Mouse (Mus musculus): ENCODE measurements around the gene Cyp2e1. TPM values are rescaled to one million over a fixed set of nuclear protein-coding genes. Genes with fewer than 3 reads are reported as not detected.

Gene Cyp2e1
- polyA plus RNA-seq, 1 experiment from 2014 or later, result not detected

DNA sequence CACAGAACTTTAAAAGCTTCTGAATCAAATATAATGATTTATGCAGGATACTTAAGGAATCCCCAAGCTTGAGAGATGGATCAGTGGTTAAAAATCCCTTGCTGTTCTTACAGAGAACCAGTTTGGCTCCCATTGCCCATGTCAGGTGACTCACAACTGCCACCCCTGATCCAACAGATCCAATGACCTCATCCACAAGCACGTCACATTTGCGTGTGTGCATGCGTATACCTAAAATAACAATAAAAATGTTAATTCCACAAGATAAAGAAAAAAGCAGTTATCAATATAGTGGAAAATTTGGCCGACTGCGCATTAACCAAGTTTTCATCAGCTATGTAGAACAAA is 57.7 kb downstream of the Cyp2e1 start:
- Histone ChIP-seq H3K27me3 (ENCODE audit: control insufficient read depth, insufficient read depth, low read length) (no peaks in the 10 kb centered on the region), H3K4me1 (replicated peaks; ENCODE audit: control insufficient read depth, insufficient read depth, low read length) (no peaks in the 10 kb centered on the region), H3K9me3 (ENCODE audit: control insufficient read depth, low read length) (no peaks in the 10 kb centered on the region), H3K4me2 (replicated peaks; ENCODE audit: low read depth, low read length) (peak overlapping the region; percentile 57), H3K9ac (ENCODE audit: low read depth, low read length) (peak overlapping the region; percentile 46; the same call in 1 of the 2 replicates), H3K36me3 (ENCODE audit: control insufficient read depth, insufficient read depth, low read length) (no peaks in the 10 kb centered on the region), H3K27ac (ENCODE audit: low read depth, low read length) (no peak overlapping the region), H3K4me3 (ENCODE audit: low read depth, low read length) (peak overlapping the region; percentile 43)
- ATAC-seq (ENCODE audit: low FRiP score) (peak; percentile 52), DNase-seq (ENCODE audit: low spot score) (no peak)
- WGBS, result 48% methylated on average over 5 of the region's 5 CpGs

DNA sequence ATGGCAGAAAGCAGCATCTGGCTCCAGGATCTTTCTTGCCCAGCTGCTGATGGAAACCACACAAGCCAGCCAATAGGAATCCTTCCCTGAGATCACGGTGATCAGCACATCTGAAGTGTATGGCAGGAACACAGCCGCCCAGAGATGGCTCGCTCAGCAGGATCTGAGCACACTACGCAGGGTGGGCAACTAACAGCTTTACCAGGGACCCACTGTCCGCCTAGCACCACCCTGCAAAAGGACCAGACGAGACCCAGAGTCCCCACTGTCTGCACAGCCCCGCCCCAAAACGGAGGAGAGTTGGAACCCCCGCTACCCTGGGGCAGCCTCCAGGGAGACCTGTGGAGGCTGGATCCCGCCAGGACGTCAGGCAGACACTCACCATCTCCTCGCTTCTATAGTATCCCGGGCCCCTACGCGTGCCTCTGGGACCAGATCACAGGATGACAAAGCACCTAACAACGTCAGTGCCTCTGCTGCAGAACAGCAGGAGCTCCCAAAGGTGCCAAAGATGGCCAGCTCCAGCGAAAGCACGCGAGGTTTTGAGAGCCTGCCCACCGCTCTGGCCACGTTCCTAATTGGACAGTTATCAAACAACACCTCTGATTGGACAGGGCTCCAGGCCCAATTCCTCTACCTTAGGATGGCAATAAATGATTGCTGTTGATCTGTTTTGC is 58.3 kb downstream of the Cyp2e1 start, which contains the start of gene Zfp941:
Gene Zfp941 (minus strand): TSS at position 526 of the 677 bp plus-strand sequence.
- peak within 1 kb of the TSS; percentile 46 for H3K9ac ChIP-seq (ENCODE audit: low read depth, low read length)
- DNase-seq (ENCODE audit: low spot score) (peak; percentile 67), ATAC-seq (ENCODE audit: low FRiP score) (peak; percentile 88)
- 1% methylated on average over 21 of the region's 21 CpGs for WGBS
- no peaks in the 10 kb centered on the region for H3K36me3 ChIP-seq (ENCODE audit: control insufficient read depth, insufficient read depth, low read length)
- no peaks in the 10 kb centered on the region for H3K4me1 ChIP-seq (replicated peaks; ENCODE audit: control insufficient read depth, insufficient read depth, low read length)
- H3K4me3 ChIP-seq (ENCODE audit: low read depth, low read length), result peak within 1 kb of the TSS; percentile 43
- no peak within 1 kb of the TSS for H3K27ac ChIP-seq (ENCODE audit: low read depth, low read length)
- no peaks in the 10 kb centered on the region for H3K9me3 ChIP-seq (ENCODE audit: control insufficient read depth, low read length)
- no peaks in the 10 kb centered on the region for H3K27me3 ChIP-seq (ENCODE audit: control insufficient read depth, insufficient read depth, low read length)
- H3K4me2 ChIP-seq (replicated peaks; ENCODE audit: low read depth, low read length), result peak within 1 kb of the TSS; percentile 57

GRCm38 (mm10) chr7:140822731-140823130 is 59.2 kb downstream of the Cyp2e1 start:
- DNase-seq (ENCODE audit: low spot score), result no peak
- H3K27ac ChIP-seq (ENCODE audit: low read depth, low read length), result no peak overlapping the region
- WGBS, result 89% methylated on average over 4 of the region's 4 CpGs

More at GRCm38 (mm10) chr7:140822731-140823130, 59.2 kb downstream of the Cyp2e1 start:
- Histone ChIP-seq H3K9ac (ENCODE audit: low read depth, low read length) (no peak overlapping the region), H3K36me3 (ENCODE audit: control insufficient read depth, insufficient read depth, low read length) (no peaks in the 10 kb centered on the region), H3K4me2 (replicated peaks; ENCODE audit: low read depth, low read length) (no peak overlapping the region), H3K4me3 (ENCODE audit: low read depth, low read length) (no peak overlapping the region), H3K27me3 (ENCODE audit: control insufficient read depth, insufficient read depth, low read length) (no peaks in the 10 kb centered on the region), H3K9me3 (ENCODE audit: control insufficient read depth, low read length) (no peaks in the 10 kb centered on the region), H3K4me1 (replicated peaks; ENCODE audit: control insufficient read depth, insufficient read depth, low read length) (no peaks in the 10 kb centered on the region)
- no peak for ATAC-seq (ENCODE audit: low FRiP score)

Other genes starting within 250 kb of the Cyp2e1 start
- gene Olfr538, start 195.9 kb upstream of the Cyp2e1 start, polyA plus RNA-seq (2014; fragmentation: Nextera tagmentation; extraction: Ambion mirVana), result not detected in 2 replicates
- not detected in 2 replicates for gene Olfr46, start 162.5 kb upstream of the Cyp2e1 start, polyA plus RNA-seq (2014; fragmentation: Nextera tagmentation; extraction: Ambion mirVana)
- gene Olfr61, start 134.8 kb upstream of the Cyp2e1 start, polyA plus RNA-seq (2014; fragmentation: Nextera tagmentation; extraction: Ambion mirVana), result not detected in 2 replicates
- gene Olfr53, start 117.3 kb upstream of the Cyp2e1 start, polyA plus RNA-seq (2014; fragmentation: Nextera tagmentation; extraction: Ambion mirVana), result not detected in 2 replicates
- gene Olfr539, start 103.8 kb upstream of the Cyp2e1 start, polyA plus RNA-seq (2014; fragmentation: Nextera tagmentation; extraction: Ambion mirVana), result not detected in 2 replicates
- gene Olfr45, start 81.8 kb upstream of the Cyp2e1 start, polyA plus RNA-seq (2014; fragmentation: Nextera tagmentation; extraction: Ambion mirVana), result not detected in 2 replicates
- gene Olfr541, start 66.5 kb upstream of the Cyp2e1 start, polyA plus RNA-seq (2014; fragmentation: Nextera tagmentation; extraction: Ambion mirVana), result not detected in 2 replicates
- gene Syce1, start 24.1 kb downstream of the Cyp2e1 start, polyA plus RNA-seq (2014; fragmentation: Nextera tagmentation; extraction: Ambion mirVana), result 0.45 TPM in 1 of 2 replicates, not detected in the other
- gene Zfp941, start 58.4 kb downstream of the Cyp2e1 start, polyA plus RNA-seq (2014; fragmentation: Nextera tagmentation; extraction: Ambion mirVana), result 6.4 and 8.1 TPM in 2 replicates
- 0.25 TPM in 1 of 2 replicates, not detected in the other for gene Urah, start 71.3 kb downstream of the Cyp2e1 start, polyA plus RNA-seq (2014; fragmentation: Nextera tagmentation; extraction: Ambion mirVana)
- gene Scgb1c1, start 81.8 kb downstream of the Cyp2e1 start, polyA plus RNA-seq (2014; fragmentation: Nextera tagmentation; extraction: Ambion mirVana), result not detected in 2 replicates
- not detected in 2 replicates for gene Odf3, start 84.1 kb downstream of the Cyp2e1 start, polyA plus RNA-seq (2014; fragmentation: Nextera tagmentation; extraction: Ambion mirVana)
- not detected in 2 replicates for gene Gm45785, start 92.6 kb downstream of the Cyp2e1 start, polyA plus RNA-seq (2014; fragmentation: Nextera tagmentation; extraction: Ambion mirVana)
- 74.6 and 74.8 TPM in 2 replicates for gene Ric8a, start 93.2 kb downstream of the Cyp2e1 start, polyA plus RNA-seq (2014; fragmentation: Nextera tagmentation; extraction: Ambion mirVana)
- gene Bet1l, start 93.8 kb downstream of the Cyp2e1 start, polyA plus RNA-seq (2014; fragmentation: Nextera tagmentation; extraction: Ambion mirVana), result 24.2 and 28.9 TPM in 2 replicates
- gene Psmd13, start 118.2 kb downstream of the Cyp2e1 start, polyA plus RNA-seq (2014; fragmentation: Nextera tagmentation; extraction: Ambion mirVana), result 182 and 243 TPM in 2 replicates
- gene Sirt3, start 118.6 kb downstream of the Cyp2e1 start, polyA plus RNA-seq (2014; fragmentation: Nextera tagmentation; extraction: Ambion mirVana), result 21.6 and 23.3 TPM in 2 replicates
- gene Cox8b, start 136.7 kb downstream of the Cyp2e1 start, polyA plus RNA-seq (2014; fragmentation: Nextera tagmentation; extraction: Ambion mirVana), result 0.86 TPM in 1 of 2 replicates, not detected in the other
- 0.06 and 0.17 TPM in 2 replicates for gene Nlrp6, start 157.2 kb downstream of the Cyp2e1 start, polyA plus RNA-seq (2014; fragmentation: Nextera tagmentation; extraction: Ambion mirVana)
- 9.7 and 10.6 TPM in 2 replicates for gene Pgghg, start 177.7 kb downstream of the Cyp2e1 start, polyA plus RNA-seq (2014; fragmentation: Nextera tagmentation; extraction: Ambion mirVana)
- 0.27 and 0.54 TPM in 2 replicates for gene Ifitm5, start 186.6 kb downstream of the Cyp2e1 start, polyA plus RNA-seq (2014; fragmentation: Nextera tagmentation; extraction: Ambion mirVana)
- not detected in 2 replicates for gene Gm45717, start 192.2 kb downstream of the Cyp2e1 start, polyA plus RNA-seq (2014; fragmentation: Nextera tagmentation; extraction: Ambion mirVana)
- gene Ifitm2, start 192.2 kb downstream of the Cyp2e1 start, polyA plus RNA-seq (2014; fragmentation: Nextera tagmentation; extraction: Ambion mirVana), result 290 and 308 TPM in 2 replicates
- 6.9 and 7.8 TPM in 2 replicates for gene Ifitm1, start 203.5 kb downstream of the Cyp2e1 start, polyA plus RNA-seq (2014; fragmentation: Nextera tagmentation; extraction: Ambion mirVana)
- 18.6 and 20.6 TPM in 2 replicates for gene Ifitm3, start 247.0 kb downstream of the Cyp2e1 start, polyA plus RNA-seq (2014; fragmentation: Nextera tagmentation; extraction: Ambion mirVana)